In the genomic region with DNA sequence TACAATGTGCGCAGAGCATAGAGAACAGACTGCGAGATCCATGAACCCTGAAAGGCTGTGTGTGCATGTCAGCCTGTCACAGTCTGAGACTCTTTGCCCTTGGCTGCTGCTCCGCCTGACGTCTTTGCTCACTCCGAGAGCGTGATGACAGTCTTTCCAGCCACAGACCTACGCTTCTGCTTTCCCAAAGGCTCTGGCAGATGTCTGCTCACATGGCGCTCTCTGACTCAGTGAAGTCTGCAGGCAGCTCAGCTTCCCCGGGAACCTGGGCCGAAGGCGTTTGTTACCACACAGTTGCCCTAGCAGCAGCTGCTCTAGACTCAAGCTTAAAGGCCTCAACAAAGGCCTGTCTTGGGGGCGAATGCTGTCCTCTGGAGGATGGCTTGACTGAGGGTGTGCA, we compare ENCODE assay signal across 9 mouse cellular contexts. TPM values are rescaled to one million over a fixed set of nuclear protein-coding genes. Genes with fewer than 3 reads are reported as not detected.
DNase-seq lines count a peak whose midpoint lies in the region; ATAC-seq and TF ChIP-seq lines count a peak whose summit lies in the region.
"Had no signal": no experiment of that assay in that cellular context is flagged by ENCODE, and none has a peak within 500 bp of the region (broad histone marks: within the 10 kb centered on the region; RNA-seq: fewer than 3 reads in every experiment).

No protein-coding gene starts in this region.

- H3K9me3 ChIP-seq in stomach, postnatal 0 days (ENCODE audit: control insufficient read depth, low read length): no peaks in the 10 kb centered on the region
- H3K9me3 ChIP-seq: midbrain, embryonic 12.5 days had no signal

- 26% methylated on average over 12 of the region's 12 CpGs for WGBS in macrophage (ENCODE audit: missing documents)
- WGBS in stomach, postnatal 0 days: 53% methylated on average over 12 of the region's 12 CpGs

- H3K4me3 ChIP-seq in macrophage (ENCODE audit: inconsistent target): no peak overlapping the region
- H3K4me3 ChIP-seq in stomach, postnatal 0 days (ENCODE audit: low read depth, low read length): no peak overlapping the region
- H3K4me3 ChIP-seq: midbrain, embryonic 12.5 days had no signal

- TF ChIP-seq EP300 in stomach, postnatal 0 days (optimal IDR thresholded peaks at IDR 0.05): no peak

- peak; percentile 43; the same call in 1 of the 2 replicates for ATAC-seq in stomach, postnatal 0 days (ENCODE audit: low FRiP score, low TSS enrichment)

- H3K79me2 ChIP-seq in macrophage (ENCODE audit: inconsistent target): no peaks in the 10 kb centered on the region

- no peaks in the 10 kb centered on the region for H3K4me1 ChIP-seq in stomach, postnatal 0 days (replicated peaks; ENCODE audit: control insufficient read depth, insufficient read depth)

- H3K36me3 ChIP-seq in macrophage (ENCODE audit: inconsistent target): no peaks in the 10 kb centered on the region
- no peaks in the 10 kb centered on the region for H3K36me3 ChIP-seq in stomach, postnatal 0 days (ENCODE audit: control insufficient read depth, insufficient read depth, low read length)
- H3K36me3 ChIP-seq: midbrain, embryonic 12.5 days had no signal

- DNase-seq in ovary, postnatal 36 days (ENCODE audit: low spot score): peak; percentile 19
- no peak for DNase-seq in ovary, adult 18-20 months (ENCODE audit: low spot score)
- peak; percentile 39 for DNase-seq in embryo, embryonic 11 days
- DNase-seq in heart, adult 9 months (ENCODE audit: low spot score in 2 of 2): peak; percentile 59 to 69
- peak; percentile 62 to 67 for DNase-seq in layer of hippocampus, postnatal 10 days (ENCODE audit: low spot score in 2 of 2)
- peak; percentile 16 for DNase-seq in stomach, postnatal 0 days (ENCODE audit: low spot score)
- DNase-seq in kidney, adult 9 months: no peak

- H3K4me2 ChIP-seq in stomach, postnatal 0 days (replicated peaks; ENCODE audit: low read depth): no peak overlapping the region
- H3K4me2 ChIP-seq: midbrain, embryonic 12.5 days had no signal

- H3K27me3 ChIP-seq in stomach, postnatal 0 days (ENCODE audit: control insufficient read depth, insufficient read depth, low read length): no peaks in the 10 kb centered on the region
- H3K27me3 ChIP-seq: midbrain, embryonic 12.5 days had no signal

- H3K9ac ChIP-seq in stomach, postnatal 0 days (ENCODE audit: low read length): no peak overlapping the region
- H3K9ac ChIP-seq: midbrain, embryonic 12.5 days had no signal

- peak overlapping the region; percentile 83 for H3K27ac ChIP-seq in macrophage
- peak overlapping the region; percentile 53 for H3K27ac ChIP-seq in stomach, postnatal 0 days (replicated peaks)
- H3K27ac ChIP-seq: midbrain, embryonic 12.5 days had no signal

- no peak for TF ChIP-seq CTCF in stomach, postnatal 0 days (IDR thresholded peaks at IDR 0.05; ENCODE audit: low read depth)

RNA-seq across cellular contexts. Expression of a gene that starts 15.0 kb away (rescaled TPM):
- 10 to 100 TPM; 17.9 to 22.6 TPM for total RNA-seq in layer of hippocampus, postnatal 10 days (2021)
- 100 to 1,000 TPM; 128 to 662 (median 397) TPM for total RNA-seq in macrophage (2018; cell fraction: chromatin; rRNA removed)
- 100 to 1,000 TPM in 11 of 26 experiments, 10 to 100 TPM in 15; 44.8 to 155 (median 71.2) TPM for total RNA-seq in macrophage (2018; cell fraction: cytosol; rRNA removed)
- 100 to 1,000 TPM in 22 of 26 experiments, 10 to 100 TPM in 4; 86.0 to 401 (median 201) TPM for total RNA-seq in macrophage (2018; cell fraction: nucleus; rRNA removed)
- polyA plus RNA-seq in macrophage (2018): 35.4 to 73.9 TPM (median 66.9 TPM) in 3 replicates
- 38.6 and 39.3 TPM in 2 replicates for polyA plus RNA-seq in stomach, postnatal 0 days (2015; fragmentation: Nextera tagmentation; extraction: Ambion mirVana)

RNA-seq across cellular contexts. Expression of a gene that starts 34.4 kb away (rescaled TPM):
- total RNA-seq in layer of hippocampus, postnatal 10 days (2021): under 1 TPM in 1 of 2 experiments, not detected in 1; 0.07 TPM
- 1 to 10 TPM in 15 of 26 experiments, under 1 TPM in 9, not detected in 2; 0.54 to 4.7 (median 1.2) TPM for total RNA-seq in macrophage (2018; cell fraction: chromatin; rRNA removed)
- 1 to 10 TPM in 1 of 26 experiments, under 1 TPM in 25; 0.13 to 1.2 (median 0.46) TPM for total RNA-seq in macrophage (2018; cell fraction: cytosol; rRNA removed)
- 10 to 100 TPM in 1 of 26 experiments, 1 to 10 TPM in 20, under 1 TPM in 4, not detected in 1; 0.25 to 10.9 (median 2.4) TPM for total RNA-seq in macrophage (2018; cell fraction: nucleus; rRNA removed)
- polyA plus RNA-seq in macrophage (2018): 0.12 to 0.16 TPM (median 0.13 TPM) in 3 replicates
- polyA plus RNA-seq in stomach, postnatal 0 days (2015; fragmentation: Nextera tagmentation; extraction: Ambion mirVana): 0.28 and 0.67 TPM in 2 replicates
- polyA plus RNA-seq: midbrain, embryonic 12.5 days had no signal

RNA-seq across cellular contexts. Expression of a gene that starts 56.2 kb away (rescaled TPM):
- 10 to 100 TPM; 49.6 to 58.4 TPM for total RNA-seq in layer of hippocampus, postnatal 10 days (2021)
- total RNA-seq in macrophage (2018; cell fraction: chromatin; rRNA removed): 100 to 1,000 TPM; 289 to 988 (median 649) TPM
- total RNA-seq in macrophage (2018; cell fraction: cytosol; rRNA removed): 10 to 100 TPM; 30.2 to 95.1 (median 47.8) TPM
- 100 to 1,000 TPM; 218 to 605 (median 372) TPM for total RNA-seq in macrophage (2018; cell fraction: nucleus; rRNA removed)
- polyA plus RNA-seq in macrophage (2018): 42.7 to 154 TPM (median 82.2 TPM) in 3 replicates
- polyA plus RNA-seq in stomach, postnatal 0 days (2015; fragmentation: Nextera tagmentation; extraction: Ambion mirVana): 26.1 and 31.1 TPM in 2 replicates

Comparison
In these comparisons a context has a peak if more than half of its experiments do, and no peak if none do; other contexts are left out.
1. DNase-seq: peak in ovary, postnatal 36 days (single experiment), embryo, embryonic 11 days (single experiment), heart, adult 9 months (2 of 2), layer of hippocampus, postnatal 10 days (2 of 2) and stomach, postnatal 0 days (single experiment); none in ovary, adult 18-20 months (single experiment) and kidney, adult 9 months (single experiment).